Mouse (Mus musculus) embryonic facial prominence, embryonic 12.5 days (tissue): ENCODE results near the gene Cptp. TPM values are rescaled to one million over a fixed set of nuclear protein-coding genes. Genes with fewer than 3 reads are reported as not detected.

Experiments used
- ATAC-seq: fragments of 200-750 bp; cut with Nextera tagmentation; 2 replicates; pipeline ENCODE4 v1.8.0; 2017; ENCODE audit not compliant: insufficient number of reproducible peaks, insufficient read depth, low FRiP score, low TSS enrichment
- H3K27ac ChIP-seq: fragments of 300-500 bp; sonication (generic); 2 replicates; pipeline ENCODE4 v1.5.1; 2016; ENCODE audit warnings: mild to moderate bottlenecking
- H3K27me3 ChIP-seq: fragments of 300-500 bp; sonication (generic); 2 replicates; pipeline ENCODE4 v1.6.1; 2016; ENCODE audit warnings: mild to moderate bottlenecking, moderate library complexity
- H3K36me3 ChIP-seq: fragments of 300-500 bp; sonication (generic); 2 replicates; pipeline ENCODE4 v1.6.1; 2016; ENCODE audit warnings: mild to moderate bottlenecking
- H3K4me1 ChIP-seq: fragments of 300-500 bp; sonication (generic); 2 replicates; pipeline ENCODE4 v1.6.1; 2016
- H3K4me2 ChIP-seq: fragments of 300-500 bp; sonication (generic); replicated peaks from 2 replicates; pipeline ENCODE4 v1.6.1; 2016; ENCODE audit warnings: mild to moderate bottlenecking, moderate library complexity
- H3K4me3 ChIP-seq: fragments of 300-500 bp; sonication (generic); 2 replicates; pipeline ENCODE4 v1.5.1; 2016; ENCODE audit warnings: mild to moderate bottlenecking
- H3K9ac ChIP-seq: fragments of 300-500 bp; sonication (generic); 2 replicates; pipeline ENCODE4 v1.6.1; 2016; ENCODE audit warnings: mild to moderate bottlenecking, moderate library complexity
- H3K9me3 ChIP-seq: fragments of 300-500 bp; sonication (generic); 2 replicates; pipeline ENCODE4 v1.6.1; 2016; ENCODE audit warnings: mild to moderate bottlenecking, moderate library complexity
- WGBS: fragments of 180-500 bp; shearing (Covaris S2); methylation state at CpG from one replicate; pipeline ENCODE4 v1.1.7; 2016; 5-methylcytosine and 5-hydroxymethylcytosine counted together
- polyA plus RNA-seq: library from polyadenylated mRNA; unstranded; fragments of >200 nt; fragmentation: Nextera tagmentation; extraction: Ambion mirVana; gene quantifications from 2 replicates; pipeline ENCODE4 v1.2.1, GENCODE M21; 2016

Gene Cptp
- polyA plus RNA-seq, 1 experiment from 2014 or later = 17.1 TPM

- Histone ChIP-seq H3K9me3 (no peaks in the 10 kb centered on the region), H3K9ac (peak within 1 kb of the TSS; percentile 61), H3K4me1 (peaks cover 28% of the 10 kb centered on the region), H3K27me3 (no peaks in the 10 kb centered on the region), H3K36me3 (peaks cover 15% of the 10 kb centered on the region), H3K27ac (peak within 1 kb of the TSS; percentile 52), H3K4me2 (peak within 1 kb of the TSS; percentile 94), H3K4me3 (peak within 1 kb of the TSS; percentile 47)
- WGBS = 2% methylated on average over 16 of the region's 16 CpGs
- ATAC-seq = peak; percentile 79
These were observed 29.7 kb downstream of the Cptp start, which contains the start of gene Mxra8 for GRCm38 (mm10) chr4:155839483-155839910. Gene Mxra8 (plus strand): TSS chr4:155839680.

GRCm38 (mm10) chr4:155838187-155839153 lies 30.8 kb downstream of the Cptp start:
- H3K27me3 ChIP-seq = no peaks in the 10 kb centered on the region
- H3K4me2 ChIP-seq = peak overlapping the region; percentile 94; the same call in 1 of the 2 replicates
- H3K9ac ChIP-seq = no peak overlapping the region
- H3K4me3 ChIP-seq = no peak overlapping the region
- peaks cover 12% of the 10 kb centered on the region for H3K36me3 ChIP-seq
- peaks cover 37% of the 10 kb centered on the region for H3K4me1 ChIP-seq
- H3K27ac ChIP-seq = peak overlapping the region; percentile 52
- no peaks in the 10 kb centered on the region for H3K9me3 ChIP-seq
- 49% methylated on average over 8 of the region's 8 CpGs for WGBS
- no peak for ATAC-seq

- Histone ChIP-seq H3K9me3 (no peaks in the 10 kb centered on the region), H3K9ac (no peak overlapping the region), H3K4me3 (no peak overlapping the region), H3K36me3 (peaks cover 3% of the 10 kb centered on the region), H3K27ac (no peak overlapping the region), H3K27me3 (no peaks in the 10 kb centered on the region), H3K4me1 (peaks cover 46% of the 10 kb centered on the region), H3K4me2 (no peak overlapping the region)
- ATAC-seq = no peak
- WGBS = 77% methylated on average over 11 of the region's 11 CpGs
These were observed 31.7 kb downstream of the Cptp start for GRCm38 (mm10) chr4:155837404-155838010.

GRCm38 (mm10) chr4:155833836-155834235 lies 35.4 kb downstream of the Cptp start:
- Histone ChIP-seq H3K36me3 (no peaks in the 10 kb centered on the region; the same call in 1 of the 2 replicates), H3K4me1 (peaks cover 26% of the 10 kb centered on the region), H3K27me3 (no peaks in the 10 kb centered on the region), H3K4me2 (peak overlapping the region; percentile 17; the same call in 1 of the 2 replicates), H3K4me3 (peak overlapping the region; percentile 16; the same call in 1 of the 2 replicates), H3K9ac (no peak overlapping the region), H3K27ac (peak overlapping the region; percentile 4; the same call in 1 of the 2 replicates), H3K9me3 (no peaks in the 10 kb centered on the region)
- no peak for ATAC-seq
- 43% methylated on average over 2 of the region's 2 CpGs for whole genome bisulfite sequencing

- H3K4me3 ChIP-seq = 0 out of 2 replicates have a peak overlapping the region, but pooled peaks have one; percentile 16
- no peak overlapping the region for H3K4me2 ChIP-seq
- H3K27ac ChIP-seq = no peak overlapping the region
- 89% methylated on average over 4 of the region's 4 CpGs for WGBS
- no peaks in the 10 kb centered on the region; the same call in 1 of the 2 replicates for H3K36me3 ChIP-seq
- ATAC-seq = no peak
- H3K9me3 ChIP-seq = no peaks in the 10 kb centered on the region
- no peak overlapping the region for H3K9ac ChIP-seq
- H3K27me3 ChIP-seq = no peaks in the 10 kb centered on the region
- H3K4me1 ChIP-seq = peaks cover 26% of the 10 kb centered on the region
These were observed 36.0 kb downstream of the Cptp start for GRCm38 (mm10) chr4:155833234-155833633.

GRCm38 (mm10) chr4:155832321-155832720 lies 36.9 kb downstream of the Cptp start:
- H3K4me3 ChIP-seq = peak overlapping the region; percentile 92
- H3K4me2 ChIP-seq = peak overlapping the region; percentile 85
- WGBS = 57% methylated on average over 10 of the region's 10 CpGs
- peak overlapping the region; percentile 96 for H3K9ac ChIP-seq
- H3K27ac ChIP-seq = 0 out of 2 replicates have a peak overlapping the region, but pooled peaks have one; percentile 87
- no peaks in the 10 kb centered on the region for H3K9me3 ChIP-seq
- H3K4me1 ChIP-seq = peaks cover 26% of the 10 kb centered on the region
- peaks cover 8% of the 10 kb centered on the region; the same call in 1 of the 2 replicates for H3K36me3 ChIP-seq
- no peaks in the 10 kb centered on the region for H3K27me3 ChIP-seq
- ATAC-seq = no peak

- peak overlapping the region; percentile 85 for H3K4me2 ChIP-seq
- H3K4me3 ChIP-seq = peak overlapping the region; percentile 92
- peak overlapping the region; percentile 87 for H3K27ac ChIP-seq
- H3K4me1 ChIP-seq = peaks cover 26% of the 10 kb centered on the region
- H3K9ac ChIP-seq = peak overlapping the region; percentile 96
- H3K9me3 ChIP-seq = no peaks in the 10 kb centered on the region
- peaks cover 8% of the 10 kb centered on the region; the same call in 1 of the 2 replicates for H3K36me3 ChIP-seq
- WGBS = 1% methylated on average over 25 of the region's 25 CpGs
- ATAC-seq = 0 out of 2 replicates have a peak, but pooled peaks have one; percentile 17
- no peaks in the 10 kb centered on the region for H3K27me3 ChIP-seq
These were observed 37.4 kb downstream of the Cptp start for GRCm38 (mm10) chr4:155831831-155832230.

- Histone ChIP-seq H3K27me3 (no peaks in the 10 kb centered on the region), H3K4me1 (peaks cover 26% of the 10 kb centered on the region), H3K36me3 (peaks cover 12% of the 10 kb centered on the region; the same call in 1 of the 2 replicates), H3K4me2 (peak within 1 kb of the TSS; percentile 85), H3K4me3 (peak within 1 kb of the TSS; percentile 92), H3K27ac (peak within 1 kb of the TSS; percentile 87), H3K9me3 (no peaks in the 10 kb centered on the region), H3K9ac (peak within 1 kb of the TSS; percentile 96)
- ATAC-seq = peak; percentile 90
- WGBS = under 1% methylated on average over 49 of the region's 49 CpGs
These were observed 38.0 kb downstream of the Cptp start, which contains the start of gene Aurkaip1 for GRCm38 (mm10) chr4:155831205-155831766. Gene Aurkaip1 (plus strand): TSS chr4:155831272.

GRCm38 (mm10) chr4:155830596-155830995 lies 38.6 kb downstream of the Cptp start:
- no peak overlapping the region for H3K9ac ChIP-seq
- WGBS = 57% methylated on average over 8 of the region's 8 CpGs
- peak overlapping the region; percentile 92 for H3K4me3 ChIP-seq
- peaks cover 26% of the 10 kb centered on the region for H3K4me1 ChIP-seq
- H3K27me3 ChIP-seq = no peaks in the 10 kb centered on the region
- no peak for ATAC-seq
- no peaks in the 10 kb centered on the region for H3K9me3 ChIP-seq
- H3K4me2 ChIP-seq = peak overlapping the region; percentile 85; the same call in 1 of the 2 replicates
- H3K27ac ChIP-seq = peak overlapping the region; percentile 18
- H3K36me3 ChIP-seq = peaks cover 15% of the 10 kb centered on the region

GRCm38 (mm10) chr4:155829866-155830265 lies 39.4 kb downstream of the Cptp start:
- no peak overlapping the region for H3K27ac ChIP-seq
- no peaks in the 10 kb centered on the region for H3K9me3 ChIP-seq
- WGBS = 93% methylated on average over 4 of the region's 4 CpGs
- no peak overlapping the region for H3K9ac ChIP-seq
- peaks cover 23% of the 10 kb centered on the region for H3K36me3 ChIP-seq
- peaks cover 26% of the 10 kb centered on the region for H3K4me1 ChIP-seq
- ATAC-seq = no peak
- no peak overlapping the region for H3K4me2 ChIP-seq
- H3K27me3 ChIP-seq = no peaks in the 10 kb centered on the region
- no peak overlapping the region for H3K4me3 ChIP-seq

- ATAC-seq = no peak
- 95% methylated on average over 16 of the region's 16 CpGs for WGBS
- Histone ChIP-seq H3K4me3 (no peak overlapping the region), H3K9me3 (no peaks in the 10 kb centered on the region), H3K4me2 (no peak overlapping the region), H3K36me3 (peaks cover 82% of the 10 kb centered on the region), H3K27me3 (no peaks in the 10 kb centered on the region), H3K9ac (no peak overlapping the region), H3K4me1 (no peaks in the 10 kb centered on the region), H3K27ac (no peak overlapping the region)
These were observed 45.8 kb downstream of the Cptp start for GRCm38 (mm10) chr4:155823443-155823842.
